Mouse (Mus musculus): ENCODE data around the gene Amh.

The Amh gene

GRCm38 (mm10) chr10:80787517-80787916 is 17.5 kb upstream of the Amh start:
- DNase-seq (ENCODE audit: low spot score) = no peak

GRCm38 (mm10) chr10:80790761-80791404 is 14.2 kb upstream of the Amh start:
- no peak for DNase-seq (ENCODE audit: low spot score)

- DNase-seq (ENCODE audit: low spot score) = no peak
Measured at GRCm38 (mm10) chr10:80791476-80792174, 13.4 kb upstream of the Amh start.

DNA sequence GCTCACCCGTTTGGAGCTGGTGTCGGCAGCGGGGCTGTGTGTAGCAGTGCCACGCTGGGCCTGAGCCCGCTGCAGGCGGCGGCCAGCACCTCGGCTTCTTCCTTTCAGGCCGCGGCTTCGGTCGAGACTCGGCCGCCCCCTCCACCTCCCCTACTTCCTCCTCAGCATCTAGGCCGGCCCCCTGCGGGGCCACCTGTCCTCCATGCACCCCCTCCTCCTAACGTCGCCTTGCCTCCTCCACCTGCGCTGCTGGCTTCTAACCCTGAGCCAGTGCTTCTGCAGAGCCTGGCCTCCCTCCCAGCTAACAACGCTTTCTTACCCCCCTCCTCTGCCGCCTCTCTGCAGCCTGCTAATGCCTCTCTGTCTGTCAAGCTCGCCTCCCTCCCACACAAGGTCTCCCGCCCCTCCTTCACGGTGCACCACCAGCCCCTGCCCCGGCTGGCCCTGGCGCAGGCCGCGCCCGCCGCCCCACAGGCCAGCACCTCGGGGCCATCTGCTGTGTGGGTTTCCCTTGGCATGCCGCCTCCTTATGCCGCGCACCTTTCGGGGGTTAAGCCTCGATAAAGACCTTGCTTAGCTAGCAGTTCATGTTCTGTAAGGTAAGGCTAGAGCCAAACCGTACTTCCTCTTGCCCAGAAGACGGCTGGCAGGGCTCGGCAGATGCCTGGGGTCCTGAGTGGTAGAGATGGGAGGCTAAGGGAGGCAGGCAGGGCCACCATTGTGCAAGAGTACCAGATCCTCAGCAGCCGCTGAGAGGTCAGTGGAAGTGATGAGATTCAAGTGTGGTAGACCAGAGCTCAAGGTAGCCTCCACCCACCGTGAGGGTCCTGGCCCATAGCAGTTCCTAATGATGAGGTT is 12.6 kb upstream of the Amh start:
- DNase-seq (ENCODE audit: low spot score) = no peak

GRCm38 (mm10) chr10:80793033-80793784 is 11.8 kb upstream of the Amh start:
- no peak for DNase-seq (ENCODE audit: low spot score)

DNA sequence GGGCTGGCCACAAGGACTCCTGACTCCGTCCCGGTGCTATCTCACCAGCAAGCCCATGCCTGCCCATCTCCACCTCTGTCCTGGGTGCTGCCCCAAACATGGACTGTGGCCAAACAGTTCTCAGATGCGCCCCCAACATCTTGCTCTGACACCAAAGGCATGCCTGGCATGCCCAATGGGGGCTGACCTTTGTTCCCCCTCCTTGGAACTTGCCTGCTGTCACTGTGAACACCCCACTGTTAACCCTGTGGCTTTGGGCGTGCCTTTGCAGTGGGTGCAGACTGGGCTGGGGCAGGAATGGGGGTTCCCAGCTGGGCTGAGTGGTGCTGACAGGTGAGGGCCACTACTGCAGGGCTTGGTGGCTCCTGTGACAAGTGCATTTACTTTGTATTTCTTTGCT is 11.2 kb upstream of the Amh start:
- DNase-seq (ENCODE audit: low spot score) = no peak

GRCm38 (mm10) chr10:80794750-80795149 is 10.3 kb upstream of the Amh start:
- no peak for DNase-seq (ENCODE audit: low spot score)

- no peak for DNase-seq (ENCODE audit: low spot score)
Measured at GRCm38 (mm10) chr10:80796307-80796848, 8.7 kb upstream of the Amh start.

- no peak for DNase-seq (ENCODE audit: low spot score)
Measured at GRCm38 (mm10) chr10:80797186-80798149, 7.6 kb upstream of the Amh start.

DNA sequence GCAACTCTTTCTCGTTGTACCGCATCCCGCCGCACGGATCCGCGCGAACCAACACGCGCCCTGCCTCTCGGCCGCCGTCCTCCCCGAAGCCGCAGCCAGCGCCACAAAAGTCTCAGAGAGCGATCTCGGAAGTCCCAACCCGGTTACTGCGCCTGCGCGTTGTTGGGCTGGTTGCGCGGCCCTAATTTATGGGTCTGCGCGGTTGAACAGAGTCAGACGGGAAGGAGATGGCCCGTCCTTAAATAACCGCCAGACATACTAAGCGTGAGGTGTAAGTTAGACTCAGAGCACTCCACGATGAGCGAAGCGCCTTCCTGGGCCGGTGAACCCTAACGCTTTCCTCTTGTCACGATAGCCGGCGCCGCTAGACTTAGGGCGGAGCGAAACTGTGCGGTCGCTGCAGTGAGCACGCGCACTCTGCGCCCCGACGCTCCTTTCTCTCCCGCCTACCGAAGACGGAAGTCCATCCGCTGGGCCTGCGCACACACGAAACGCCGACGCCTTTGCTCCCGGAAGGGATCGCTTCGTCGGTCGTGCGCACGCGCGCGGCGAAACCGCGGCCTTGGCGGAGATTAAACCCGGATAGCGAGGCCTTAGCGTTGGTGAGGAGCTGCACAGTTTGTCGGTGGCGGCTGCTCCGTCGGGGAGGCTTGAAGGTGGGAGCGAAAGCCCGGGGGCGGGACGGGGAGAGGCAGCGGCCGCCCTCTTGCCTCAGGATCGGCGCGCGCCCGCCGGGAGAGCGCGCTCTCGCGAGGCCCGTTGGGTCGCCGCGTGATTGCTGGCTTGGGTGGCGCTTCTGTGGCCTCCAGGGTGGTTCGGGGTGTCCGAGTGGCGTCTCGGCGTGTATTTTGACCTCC is 6.7 kb upstream of the Amh start, which contains the start of the genes Sf3a2 and Plekhj1:
TSS of gene Sf3a2 (plus strand) at position 49 of the 857 bp plus-strand sequence.
TSS of gene Plekhj1 (minus strand) at position 477 of the 857 bp plus-strand sequence.
- peak; percentile 95 for DNase-seq (ENCODE audit: low spot score)

- DNase-seq (ENCODE audit: low spot score) = no peak
Measured at GRCm38 (mm10) chr10:80799070-80799566, 5.9 kb upstream of the Amh start.

DNA sequence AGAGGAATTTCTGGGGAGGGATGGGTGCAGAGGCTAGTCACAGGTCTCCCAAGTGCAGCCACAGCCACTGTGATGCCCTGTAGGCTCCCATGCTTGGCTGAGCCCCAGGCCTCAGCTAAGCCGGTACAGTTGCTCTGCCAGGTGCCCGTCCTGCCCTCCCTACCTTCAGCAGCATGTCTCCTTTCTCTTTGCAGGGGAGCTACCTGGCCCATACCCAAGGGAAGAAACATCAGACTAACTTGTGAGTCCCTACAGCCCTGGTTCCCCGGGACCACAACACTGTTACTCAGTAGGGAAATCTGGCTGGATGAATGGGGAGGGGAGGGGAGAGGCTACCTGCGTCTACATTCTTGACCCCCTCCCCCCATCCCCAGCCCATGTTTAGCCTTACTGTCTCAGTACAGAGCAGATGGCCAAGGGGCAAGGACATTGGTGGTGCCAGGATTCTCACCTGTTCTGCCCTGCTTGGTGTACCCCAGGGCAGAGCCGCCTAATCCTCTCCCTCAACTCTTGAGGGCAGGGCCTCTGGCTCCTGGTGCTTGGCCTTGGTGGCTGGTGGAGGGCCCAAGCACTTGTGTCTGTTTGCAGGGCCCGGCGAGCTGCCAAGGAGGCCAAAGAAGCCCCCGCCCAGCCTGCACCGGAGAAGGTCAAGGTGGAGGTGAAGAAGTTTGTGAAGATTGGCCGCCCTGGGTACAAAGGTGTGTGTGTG is 2.7 kb upstream of the Amh start:
- no peak for DNase-seq (ENCODE audit: low spot score)

GRCm38 (mm10) chr10:80802996-80803395 is 2.0 kb upstream of the Amh start:
- DNase-seq (ENCODE audit: low spot score) = no peak

DNA sequence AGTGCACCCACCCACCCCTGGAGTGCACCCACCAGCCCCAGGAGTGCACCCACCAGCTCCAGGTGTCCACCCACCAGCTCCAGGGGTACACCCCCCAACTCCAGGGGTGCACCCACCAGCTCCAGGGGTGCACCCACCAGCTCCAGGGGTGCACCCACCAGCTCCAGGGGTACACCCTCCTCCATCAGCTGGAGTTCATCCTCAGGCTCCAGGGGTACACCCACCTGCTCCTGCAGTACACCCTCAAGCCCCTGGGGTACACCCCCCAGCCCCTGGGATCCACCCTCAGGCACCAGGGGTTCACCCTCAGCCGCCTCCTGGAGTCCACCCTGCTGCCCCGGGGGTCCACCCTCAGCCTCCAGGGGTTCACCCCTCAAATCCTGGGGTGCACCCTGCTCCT is 703 bp upstream of the Amh start:
- no peak for DNase-seq (ENCODE audit: low spot score)

DNA sequence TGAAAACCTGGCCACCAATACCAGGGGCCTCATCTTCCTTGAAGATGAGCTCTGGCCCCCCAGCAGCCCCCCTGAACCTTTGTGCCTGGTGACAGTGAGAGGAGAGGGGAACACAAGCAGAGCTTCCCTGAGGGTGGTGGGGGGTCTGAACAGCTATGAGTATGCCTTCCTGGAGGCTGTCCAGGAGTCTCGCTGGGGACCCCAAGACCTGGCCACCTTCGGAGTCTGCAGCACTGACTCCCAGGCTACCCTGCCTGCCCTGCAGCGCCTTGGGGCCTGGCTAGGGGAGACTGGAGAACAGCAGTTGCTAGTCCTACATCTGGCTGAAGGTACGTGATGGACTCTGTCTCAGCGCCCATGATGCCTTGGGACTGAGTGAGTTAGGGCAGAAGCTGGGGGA is 279 bp downstream of the Amh start:
- no peak for DNase-seq (ENCODE audit: low spot score)

- DNase-seq (ENCODE audit: low spot score) = peak; percentile 78
Measured at GRCm38 (mm10) chr10:80805925-80806324, 882 bp downstream of the Amh start.

GRCm38 (mm10) chr10:80806341-80807056 is 1.5 kb downstream of the Amh start:
- DNase-seq (ENCODE audit: low spot score) = no peak

GRCm38 (mm10) chr10:80807057-80807627 is 2.1 kb downstream of the Amh start:
- DNase-seq (ENCODE audit: low spot score) = peak; percentile 53
